Mouse (Mus musculus): ENCODE results near the gene Slc39a9. TPM values are rescaled to one million over a fixed set of nuclear protein-coding genes. Genes with fewer than 3 reads are reported as not detected.

Gene Slc39a9
- polyA plus RNA-seq, 1 experiment: 16.4 TPM

- H3K4me1 ChIP-seq (ENCODE audit: control insufficient read depth, insufficient read depth, low read length): peaks cover 2% of the 10 kb centered on the region
- no peaks in the 10 kb centered on the region for H3K27me3 ChIP-seq (ENCODE audit: control insufficient read depth, insufficient read depth, low read length, poor library complexity, severe bottlenecking)
- H3K36me3 ChIP-seq (ENCODE audit: control insufficient read depth, insufficient read depth, low read length, poor library complexity, severe bottlenecking): no peaks in the 10 kb centered on the region
- no peak for TF ChIP-seq POLR2A (IDR thresholded peaks at IDR 0.05; ENCODE audit: insufficient read depth, low read length)
- TF ChIP-seq CTCF (IDR thresholded peaks at IDR 0.05; ENCODE audit: low read depth, low read length): no peak
- no peak for TF ChIP-seq EP300 (IDR thresholded peaks at IDR 0.05; ENCODE audit: insufficient read depth, low read depth, low read length)
- H3K4me3 ChIP-seq (ENCODE audit: low read depth, low read length): no peak overlapping the region
- no peak overlapping the region for H3K27ac ChIP-seq (ENCODE audit: insufficient read depth, low read length)
- no peak overlapping the region for H3K9ac ChIP-seq (ENCODE audit: low read depth, poor library complexity, severe bottlenecking)
- H3K9me3 ChIP-seq (replicated peaks; ENCODE audit: control insufficient read depth, insufficient read depth, low read length, poor library complexity, severe bottlenecking): no peaks in the 10 kb centered on the region
Observed at GRCm38 (mm10) chr12:80715915-80716314, 72.2 kb downstream of the Slc39a9 start.

GRCm38 (mm10) chr12:80719141-80719540 lies 75.5 kb downstream of the Slc39a9 start:
- Histone ChIP-seq H3K27ac (ENCODE audit: insufficient read depth, low read length) (no peak overlapping the region), H3K9me3 (replicated peaks; ENCODE audit: control insufficient read depth, insufficient read depth, low read length, poor library complexity, severe bottlenecking) (no peaks in the 10 kb centered on the region), H3K9ac (ENCODE audit: low read depth, poor library complexity, severe bottlenecking) (no peak overlapping the region), H3K36me3 (ENCODE audit: control insufficient read depth, insufficient read depth, low read length, poor library complexity, severe bottlenecking) (no peaks in the 10 kb centered on the region), H3K27me3 (ENCODE audit: control insufficient read depth, insufficient read depth, low read length, poor library complexity, severe bottlenecking) (no peaks in the 10 kb centered on the region), H3K4me3 (ENCODE audit: low read depth, low read length) (no peak overlapping the region), H3K4me1 (ENCODE audit: control insufficient read depth, insufficient read depth, low read length) (peaks cover 2% of the 10 kb centered on the region)
- TF ChIP-seq CTCF (IDR thresholded peaks at IDR 0.05; ENCODE audit: low read depth, low read length) (no peak), EP300 (IDR thresholded peaks at IDR 0.05; ENCODE audit: insufficient read depth, low read depth, low read length) (no peak)

GRCm38 (mm10) chr12:80720507-80720906 lies 76.8 kb downstream of the Slc39a9 start:
- H3K27me3 ChIP-seq (ENCODE audit: control insufficient read depth, insufficient read depth, low read length, poor library complexity, severe bottlenecking): no peaks in the 10 kb centered on the region
- no peaks in the 10 kb centered on the region for H3K9me3 ChIP-seq (replicated peaks; ENCODE audit: control insufficient read depth, insufficient read depth, low read length, poor library complexity, severe bottlenecking)

GRCm38 (mm10) chr12:80721458-80721857 lies 77.8 kb downstream of the Slc39a9 start:
- Histone ChIP-seq H3K27ac (ENCODE audit: insufficient read depth, low read length) (peak overlapping the region; percentile 4; the same call in 1 of the 2 replicates), H3K4me3 (ENCODE audit: low read depth, low read length) (peak overlapping the region; percentile 74), H3K36me3 (ENCODE audit: control insufficient read depth, insufficient read depth, low read length, poor library complexity, severe bottlenecking) (no peaks in the 10 kb centered on the region), H3K9ac (ENCODE audit: low read depth, poor library complexity, severe bottlenecking) (peak overlapping the region; percentile 60), H3K27me3 (ENCODE audit: control insufficient read depth, insufficient read depth, low read length, poor library complexity, severe bottlenecking) (no peaks in the 10 kb centered on the region), H3K9me3 (replicated peaks; ENCODE audit: control insufficient read depth, insufficient read depth, low read length, poor library complexity, severe bottlenecking) (no peaks in the 10 kb centered on the region), H3K4me1 (ENCODE audit: control insufficient read depth, insufficient read depth, low read length) (no peaks in the 10 kb centered on the region)
- peak; percentile 87 for TF ChIP-seq POLR2A (IDR thresholded peaks at IDR 0.05; ENCODE audit: insufficient read depth, low read length)
- TF ChIP-seq CTCF (IDR thresholded peaks at IDR 0.05; ENCODE audit: low read depth, low read length): peak; percentile 76
- peak; percentile 23; the same call in 1 of the 2 replicates for TF ChIP-seq EP300 (IDR thresholded peaks at IDR 0.05; ENCODE audit: insufficient read depth, low read depth, low read length)

More at GRCm38 (mm10) chr12:80720507-80720906, 76.8 kb downstream of the Slc39a9 start:
- Histone ChIP-seq H3K27ac (ENCODE audit: insufficient read depth, low read length) (no peak overlapping the region), H3K36me3 (ENCODE audit: control insufficient read depth, insufficient read depth, low read length, poor library complexity, severe bottlenecking) (no peaks in the 10 kb centered on the region), H3K9ac (ENCODE audit: low read depth, poor library complexity, severe bottlenecking) (peak overlapping the region; percentile 60; the same call in 1 of the 2 replicates), H3K4me1 (ENCODE audit: control insufficient read depth, insufficient read depth, low read length) (no peaks in the 10 kb centered on the region), H3K4me3 (ENCODE audit: low read depth, low read length) (peak overlapping the region; percentile 74)
- TF ChIP-seq POLR2A (IDR thresholded peaks at IDR 0.05; ENCODE audit: insufficient read depth, low read length) (no peak), EP300 (IDR thresholded peaks at IDR 0.05; ENCODE audit: insufficient read depth, low read depth, low read length) (no peak), CTCF (IDR thresholded peaks at IDR 0.05; ENCODE audit: low read depth, low read length) (no peak)

- H3K4me3 ChIP-seq (ENCODE audit: low read depth, low read length): no peak overlapping the region
- TF ChIP-seq CTCF (IDR thresholded peaks at IDR 0.05; ENCODE audit: low read depth, low read length) (peak; percentile 81), EP300 (IDR thresholded peaks at IDR 0.05; ENCODE audit: insufficient read depth, low read depth, low read length) (no peak)
- no peaks in the 10 kb centered on the region for H3K9me3 ChIP-seq (replicated peaks; ENCODE audit: control insufficient read depth, insufficient read depth, low read length, poor library complexity, severe bottlenecking)
- H3K9ac ChIP-seq (ENCODE audit: low read depth, poor library complexity, severe bottlenecking): no peak overlapping the region
- no peaks in the 10 kb centered on the region for H3K27me3 ChIP-seq (ENCODE audit: control insufficient read depth, insufficient read depth, low read length, poor library complexity, severe bottlenecking)
- no peaks in the 10 kb centered on the region for H3K4me1 ChIP-seq (ENCODE audit: control insufficient read depth, insufficient read depth, low read length)
- no peaks in the 10 kb centered on the region for H3K36me3 ChIP-seq (ENCODE audit: control insufficient read depth, insufficient read depth, low read length, poor library complexity, severe bottlenecking)
- no peak overlapping the region for H3K27ac ChIP-seq (ENCODE audit: insufficient read depth, low read length)
Observed at GRCm38 (mm10) chr12:80724853-80725559, 81.3 kb downstream of the Slc39a9 start.

- Histone ChIP-seq H3K36me3 (ENCODE audit: control insufficient read depth, insufficient read depth, low read length, poor library complexity, severe bottlenecking) (no peaks in the 10 kb centered on the region), H3K9me3 (replicated peaks; ENCODE audit: control insufficient read depth, insufficient read depth, low read length, poor library complexity, severe bottlenecking) (no peaks in the 10 kb centered on the region), H3K4me1 (ENCODE audit: control insufficient read depth, insufficient read depth, low read length) (no peaks in the 10 kb centered on the region), H3K9ac (ENCODE audit: low read depth, poor library complexity, severe bottlenecking) (no peak overlapping the region), H3K4me3 (ENCODE audit: low read depth, low read length) (no peak overlapping the region), H3K27me3 (ENCODE audit: control insufficient read depth, insufficient read depth, low read length, poor library complexity, severe bottlenecking) (no peaks in the 10 kb centered on the region), H3K27ac (ENCODE audit: insufficient read depth, low read length) (no peak overlapping the region)
- no peak for TF ChIP-seq EP300 (IDR thresholded peaks at IDR 0.05; ENCODE audit: insufficient read depth, low read depth, low read length)
- no peak for TF ChIP-seq POLR2A (IDR thresholded peaks at IDR 0.05; ENCODE audit: insufficient read depth, low read length)
- no peak for TF ChIP-seq CTCF (IDR thresholded peaks at IDR 0.05; ENCODE audit: low read depth, low read length)
Observed at GRCm38 (mm10) chr12:80728207-80728606, 84.5 kb downstream of the Slc39a9 start.
